Mouse (Mus musculus): ENCODE measurements around the gene B130006D01Rik.

DNA sequence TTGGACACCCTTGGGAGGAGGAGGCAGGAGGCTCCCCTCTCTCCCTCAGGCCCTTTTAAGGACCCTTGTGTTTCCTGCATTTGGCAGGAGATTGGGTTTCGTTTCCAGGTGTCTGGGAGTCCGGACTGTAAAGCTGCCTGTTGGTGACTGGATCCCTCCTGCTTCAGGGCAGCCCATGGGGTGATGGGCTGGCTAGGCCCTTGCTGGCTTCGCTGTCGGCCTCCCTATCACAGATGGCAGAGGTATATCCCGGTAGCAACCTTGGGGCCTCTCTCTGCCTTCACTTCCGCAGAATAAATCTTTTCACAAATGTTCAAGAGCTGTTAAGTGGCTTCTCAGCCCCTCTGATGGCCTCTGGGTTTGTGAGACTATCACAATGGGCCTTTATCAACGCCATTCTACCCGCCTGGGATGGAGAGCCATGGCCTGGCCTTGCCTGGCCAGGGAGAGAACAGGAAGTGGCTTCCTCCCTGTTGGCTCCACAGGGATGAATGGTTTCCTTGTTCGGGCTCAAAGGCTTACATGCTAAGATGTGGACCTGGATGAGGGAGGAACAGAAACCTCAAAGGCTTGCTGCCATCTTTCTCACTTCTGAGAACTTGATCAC is 41.3 kb upstream of the B130006D01Rik start:
- TF ChIP-seq POLR2A (IDR thresholded peaks at IDR 0.05; ENCODE audit: insufficient read depth, low read depth, low read length) (no peak), CTCF (IDR thresholded peaks at IDR 0.05) (no peak), EP300 (IDR thresholded peaks at IDR 0.05; ENCODE audit: insufficient read depth, low read depth, low read length) (no peak)
